Mouse (Mus musculus): ENCODE data around the gene Stab2. TPM values are rescaled to one million over a fixed set of nuclear protein-coding genes. Genes with fewer than 3 reads are reported as not detected.

Gene Stab2
- polyA plus RNA-seq, 1 experiment from 2014 or later = 9.8 TPM

- Histone ChIP-seq H3K27ac (ENCODE audit: low read length) (no peak overlapping the region), H3K4me3 (ENCODE audit: low read length) (no peak overlapping the region), H3K36me3 (ENCODE audit: control insufficient read depth, insufficient read depth, low read length) (peaks cover 2% of the 10 kb centered on the region; the same call in 1 of the 2 replicates), H3K9me3 (ENCODE audit: control insufficient read depth, low read length) (no peaks in the 10 kb centered on the region; the same call in 1 of the 2 replicates), H3K27me3 (ENCODE audit: control insufficient read depth, insufficient read depth, low read depth, low read length) (no peaks in the 10 kb centered on the region), H3K4me1 (replicated peaks; ENCODE audit: control insufficient read depth, insufficient read depth, low read length) (no peaks in the 10 kb centered on the region), H3K4me2 (ENCODE audit: low read depth, low read length) (no peak overlapping the region), H3K9ac (ENCODE audit: low read length) (no peak overlapping the region)
- no peak for ATAC-seq (ENCODE audit: low read depth)
- 80% methylated on average over 2 of the region's 2 CpGs for WGBS
These were observed 178.3 kb downstream of the Stab2 start for GRCm38 (mm10) chr10:86829515-86829914.

GRCm38 (mm10) chr10:86828221-86829135 lies 179.3 kb downstream of the Stab2 start:
- Histone ChIP-seq H3K4me2 (ENCODE audit: low read depth, low read length) (no peak overlapping the region), H3K4me1 (replicated peaks; ENCODE audit: control insufficient read depth, insufficient read depth, low read length) (no peaks in the 10 kb centered on the region), H3K9ac (ENCODE audit: low read length) (no peak overlapping the region), H3K9me3 (ENCODE audit: control insufficient read depth, low read length) (no peaks in the 10 kb centered on the region; the same call in 1 of the 2 replicates), H3K4me3 (ENCODE audit: low read length) (no peak overlapping the region), H3K36me3 (ENCODE audit: control insufficient read depth, insufficient read depth, low read length) (no peaks in the 10 kb centered on the region; the same call in 1 of the 2 replicates), H3K27me3 (ENCODE audit: control insufficient read depth, insufficient read depth, low read depth, low read length) (no peaks in the 10 kb centered on the region), H3K27ac (ENCODE audit: low read length) (no peak overlapping the region)
- ATAC-seq (ENCODE audit: low read depth) = no peak
- WGBS = 79% methylated on average over 15 of the region's 15 CpGs

- ATAC-seq (ENCODE audit: low read depth) = no peak
- H3K27ac ChIP-seq (ENCODE audit: low read length) = peak overlapping the region; percentile 40
These were observed 180.9 kb downstream of the Stab2 start for GRCm38 (mm10) chr10:86826929-86827328.

GRCm38 (mm10) chr10:86825871-86826522 lies 181.8 kb downstream of the Stab2 start:
- H3K9ac ChIP-seq (ENCODE audit: low read length) = no peak overlapping the region
- WGBS = 59% methylated on average over 10 of the region's 10 CpGs
- H3K36me3 ChIP-seq (ENCODE audit: control insufficient read depth, insufficient read depth, low read length) = peaks cover 2% of the 10 kb centered on the region; the same call in 1 of the 2 replicates
- H3K27me3 ChIP-seq (ENCODE audit: control insufficient read depth, insufficient read depth, low read depth, low read length) = no peaks in the 10 kb centered on the region
- no peaks in the 10 kb centered on the region; the same call in 1 of the 2 replicates for H3K9me3 ChIP-seq (ENCODE audit: control insufficient read depth, low read length)
- H3K4me2 ChIP-seq (ENCODE audit: low read depth, low read length) = no peak overlapping the region
- no peaks in the 10 kb centered on the region for H3K4me1 ChIP-seq (replicated peaks; ENCODE audit: control insufficient read depth, insufficient read depth, low read length)
- peak overlapping the region; percentile 92 for H3K27ac ChIP-seq (ENCODE audit: low read length)
- ATAC-seq (ENCODE audit: low read depth) = peak; percentile 96
- H3K4me3 ChIP-seq (ENCODE audit: low read length) = no peak overlapping the region

More at GRCm38 (mm10) chr10:86826929-86827328, 180.9 kb downstream of the Stab2 start:
- 61% methylated on average over 3 of the region's 3 CpGs for WGBS
- H3K9ac ChIP-seq (ENCODE audit: low read length) = no peak overlapping the region
- H3K9me3 ChIP-seq (ENCODE audit: control insufficient read depth, low read length) = no peaks in the 10 kb centered on the region; the same call in 1 of the 2 replicates
- H3K4me3 ChIP-seq (ENCODE audit: low read length) = no peak overlapping the region
- no peaks in the 10 kb centered on the region; the same call in 1 of the 2 replicates for H3K36me3 ChIP-seq (ENCODE audit: control insufficient read depth, insufficient read depth, low read length)
- no peaks in the 10 kb centered on the region for H3K27me3 ChIP-seq (ENCODE audit: control insufficient read depth, insufficient read depth, low read depth, low read length)
- no peaks in the 10 kb centered on the region for H3K4me1 ChIP-seq (replicated peaks; ENCODE audit: control insufficient read depth, insufficient read depth, low read length)
- H3K4me2 ChIP-seq (ENCODE audit: low read depth, low read length) = no peak overlapping the region

- H3K4me2 ChIP-seq (ENCODE audit: low read depth, low read length) = no peak overlapping the region
- peaks cover 5% of the 10 kb centered on the region; the same call in 1 of the 2 replicates for H3K36me3 ChIP-seq (ENCODE audit: control insufficient read depth, insufficient read depth, low read length)
- no peak for ATAC-seq (ENCODE audit: low read depth)
- no peak overlapping the region for H3K4me3 ChIP-seq (ENCODE audit: low read length)
- peaks cover under 1% of the 10 kb centered on the region; the same call in 1 of the 2 replicates for H3K4me1 ChIP-seq (replicated peaks; ENCODE audit: control insufficient read depth, insufficient read depth, low read length)
- no peaks in the 10 kb centered on the region; the same call in 1 of the 2 replicates for H3K9me3 ChIP-seq (ENCODE audit: control insufficient read depth, low read length)
- H3K27me3 ChIP-seq (ENCODE audit: control insufficient read depth, insufficient read depth, low read depth, low read length) = no peaks in the 10 kb centered on the region
- H3K27ac ChIP-seq (ENCODE audit: low read length) = peak overlapping the region; percentile 92
- H3K9ac ChIP-seq (ENCODE audit: low read length) = no peak overlapping the region
- 88% methylated on average over 14 of the region's 14 CpGs for WGBS
These were observed 183.0 kb downstream of the Stab2 start for GRCm38 (mm10) chr10:86824871-86825270.

- no peak for ATAC-seq (ENCODE audit: low read depth)
- WGBS = 85% methylated on average over 6 of the region's 6 CpGs
- peaks cover 6% of the 10 kb centered on the region; the same call in 1 of the 2 replicates for H3K4me1 ChIP-seq (replicated peaks; ENCODE audit: control insufficient read depth, insufficient read depth, low read length)
- no peaks in the 10 kb centered on the region for H3K27me3 ChIP-seq (ENCODE audit: control insufficient read depth, insufficient read depth, low read depth, low read length)
- no peak overlapping the region for H3K4me2 ChIP-seq (ENCODE audit: low read depth, low read length)
- H3K36me3 ChIP-seq (ENCODE audit: control insufficient read depth, insufficient read depth, low read length) = peaks cover 5% of the 10 kb centered on the region; the same call in 1 of the 2 replicates
- no peaks in the 10 kb centered on the region; the same call in 1 of the 2 replicates for H3K9me3 ChIP-seq (ENCODE audit: control insufficient read depth, low read length)
- H3K9ac ChIP-seq (ENCODE audit: low read length) = no peak overlapping the region
- H3K4me3 ChIP-seq (ENCODE audit: low read length) = no peak overlapping the region
- H3K27ac ChIP-seq (ENCODE audit: low read length) = no peak overlapping the region
These were observed 183.7 kb downstream of the Stab2 start for GRCm38 (mm10) chr10:86824093-86824492.

GRCm38 (mm10) chr10:86821014-86821413 lies 186.8 kb downstream of the Stab2 start:
- H3K27ac ChIP-seq (ENCODE audit: low read length) = no peak overlapping the region

GRCm38 (mm10) chr10:86819649-86820165 lies 188.1 kb downstream of the Stab2 start:
- no peaks in the 10 kb centered on the region for H3K9me3 ChIP-seq (ENCODE audit: control insufficient read depth, low read length)
- H3K9ac ChIP-seq (ENCODE audit: low read length) = no peak overlapping the region; the same call in none of the 2 replicates
- no peak overlapping the region for H3K4me2 ChIP-seq (ENCODE audit: low read depth, low read length)
- no peaks in the 10 kb centered on the region for H3K27me3 ChIP-seq (ENCODE audit: control insufficient read depth, insufficient read depth, low read depth, low read length)
- no peak overlapping the region for H3K4me3 ChIP-seq (ENCODE audit: low read length)
- peak; percentile 52 for ATAC-seq (ENCODE audit: low read depth)
- 37% methylated on average over 8 of the region's 8 CpGs for WGBS
- peak overlapping the region; percentile 28 for H3K27ac ChIP-seq (ENCODE audit: low read length)
- 0 out of 2 replicates have a peak, but pooled peaks cover 5% of the 10 kb centered on the region for H3K36me3 ChIP-seq (ENCODE audit: control insufficient read depth, insufficient read depth, low read length)
- H3K4me1 ChIP-seq (replicated peaks; ENCODE audit: control insufficient read depth, insufficient read depth, low read length) = peaks cover 6% of the 10 kb centered on the region; the same call in 1 of the 2 replicates

More at GRCm38 (mm10) chr10:86821014-86821413, 186.8 kb downstream of the Stab2 start:
- ATAC-seq (ENCODE audit: low read depth) = no peak
- Histone ChIP-seq H3K4me1 (replicated peaks; ENCODE audit: control insufficient read depth, insufficient read depth, low read length) (peaks cover 6% of the 10 kb centered on the region; the same call in 1 of the 2 replicates), H3K4me2 (ENCODE audit: low read depth, low read length) (no peak overlapping the region), H3K9ac (ENCODE audit: low read length) (no peak overlapping the region), H3K9me3 (ENCODE audit: control insufficient read depth, low read length) (no peaks in the 10 kb centered on the region), H3K4me3 (ENCODE audit: low read length) (no peak overlapping the region), H3K36me3 (ENCODE audit: control insufficient read depth, insufficient read depth, low read length) (peaks cover 5% of the 10 kb centered on the region; the same call in 1 of the 2 replicates), H3K27me3 (ENCODE audit: control insufficient read depth, insufficient read depth, low read depth, low read length) (no peaks in the 10 kb centered on the region)
- WGBS = 91% methylated on average over 7 of the region's 7 CpGs
